Mouse (Mus musculus): Measurements from ENCODE around the gene Gpr55. TPM values are rescaled to one million over a fixed set of nuclear protein-coding genes. Genes with fewer than 3 reads are reported as not detected.

The Gpr55 gene
- polyA plus RNA-seq, 1 experiment from 2014 or later = 0.09 TPM

GRCm38 (mm10) chr1:85985784-85986183, 25.0 kb upstream of the Gpr55 start:
- no peaks in the 10 kb centered on the region for H3K27me3 ChIP-seq (replicated peaks)
- no peak overlapping the region for H3K9ac ChIP-seq
- 0 out of 2 replicates have a peak, but pooled peaks cover 3% of the 10 kb centered on the region for H3K9me3 ChIP-seq (replicated peaks)
- 74% methylated on average over 3 of the region's 3 CpGs for WGBS
- no peak overlapping the region for H3K4me2 ChIP-seq
- ATAC-seq (ENCODE audit: insufficient number of reproducible peaks, low FRiP score) = no peak
- H3K4me1 ChIP-seq (replicated peaks) = peaks cover 15% of the 10 kb centered on the region
- H3K4me3 ChIP-seq = no peak overlapping the region
- H3K36me3 ChIP-seq = no peaks in the 10 kb centered on the region
- H3K27ac ChIP-seq (ENCODE audit: poor library complexity, severe bottlenecking) = no peak overlapping the region

GRCm38 (mm10) chr1:85981738-85982357, 21.0 kb upstream of the Gpr55 start:
- no peak overlapping the region for H3K27ac ChIP-seq (ENCODE audit: poor library complexity, severe bottlenecking)
- H3K27me3 ChIP-seq (replicated peaks) = no peaks in the 10 kb centered on the region
- H3K9ac ChIP-seq = no peak overlapping the region
- 0 out of 2 replicates have a peak, but pooled peaks cover 3% of the 10 kb centered on the region for H3K9me3 ChIP-seq (replicated peaks)
- no peaks in the 10 kb centered on the region for H3K36me3 ChIP-seq
- ATAC-seq (ENCODE audit: insufficient number of reproducible peaks, low FRiP score) = no peak
- 30% methylated on average over 7 of the region's 7 CpGs for WGBS
- H3K4me3 ChIP-seq = no peak overlapping the region
- H3K4me2 ChIP-seq = no peak overlapping the region
- peaks cover 15% of the 10 kb centered on the region for H3K4me1 ChIP-seq (replicated peaks)

- no peak for ATAC-seq (ENCODE audit: insufficient number of reproducible peaks, low FRiP score)
- H3K4me3 ChIP-seq = no peak overlapping the region
- 77% methylated on average over 3 of the region's 3 CpGs for WGBS
Observed at GRCm38 (mm10) chr1:85977709-85978108, 16.9 kb upstream of the Gpr55 start.

GRCm38 (mm10) chr1:85973468-85973877, 12.7 kb upstream of the Gpr55 start:
- ATAC-seq (ENCODE audit: insufficient number of reproducible peaks, low FRiP score) = no peak
- H3K4me2 ChIP-seq = no peak overlapping the region
- no peak overlapping the region for H3K9ac ChIP-seq
- H3K4me3 ChIP-seq = no peak overlapping the region
- H3K4me1 ChIP-seq (replicated peaks) = no peaks in the 10 kb centered on the region
- H3K9me3 ChIP-seq (replicated peaks) = no peaks in the 10 kb centered on the region
- no peak overlapping the region for H3K27ac ChIP-seq (ENCODE audit: poor library complexity, severe bottlenecking)
- H3K36me3 ChIP-seq = no peaks in the 10 kb centered on the region
- WGBS = 79% methylated on average over 2 of the region's 2 CpGs
- no peaks in the 10 kb centered on the region for H3K27me3 ChIP-seq (replicated peaks)

More at GRCm38 (mm10) chr1:85977709-85978108, 16.9 kb upstream of the Gpr55 start:
- Histone ChIP-seq H3K4me1 (replicated peaks) (peaks cover 10% of the 10 kb centered on the region), H3K9ac (no peak overlapping the region), H3K36me3 (no peaks in the 10 kb centered on the region), H3K27ac (ENCODE audit: poor library complexity, severe bottlenecking) (no peak overlapping the region), H3K4me2 (no peak overlapping the region), H3K9me3 (replicated peaks) (no peaks in the 10 kb centered on the region), H3K27me3 (replicated peaks) (no peaks in the 10 kb centered on the region)

GRCm38 (mm10) chr1:85972341-85972740, 11.5 kb upstream of the Gpr55 start:
- no peaks in the 10 kb centered on the region for H3K4me1 ChIP-seq (replicated peaks)
- no peak overlapping the region for H3K4me2 ChIP-seq
- H3K4me3 ChIP-seq = no peak overlapping the region
- H3K27ac ChIP-seq (ENCODE audit: poor library complexity, severe bottlenecking) = no peak overlapping the region
- no peaks in the 10 kb centered on the region for H3K27me3 ChIP-seq (replicated peaks)
- H3K9ac ChIP-seq = no peak overlapping the region
- no peak for ATAC-seq (ENCODE audit: insufficient number of reproducible peaks, low FRiP score)
- H3K36me3 ChIP-seq = no peaks in the 10 kb centered on the region
- no peaks in the 10 kb centered on the region for H3K9me3 ChIP-seq (replicated peaks)
- 65% methylated on average over 3 of the region's 3 CpGs for WGBS

- no peaks in the 10 kb centered on the region for H3K27me3 ChIP-seq (replicated peaks)
- ATAC-seq (ENCODE audit: insufficient number of reproducible peaks, low FRiP score) = no peak
- H3K9ac ChIP-seq = no peak overlapping the region
- 87% methylated on average over 3 of the region's 3 CpGs for WGBS
- H3K36me3 ChIP-seq = no peaks in the 10 kb centered on the region
- H3K4me1 ChIP-seq (replicated peaks) = no peaks in the 10 kb centered on the region
- H3K4me2 ChIP-seq = no peak overlapping the region
- no peak overlapping the region for H3K4me3 ChIP-seq
- no peaks in the 10 kb centered on the region for H3K9me3 ChIP-seq (replicated peaks)
- no peak overlapping the region for H3K27ac ChIP-seq (ENCODE audit: poor library complexity, severe bottlenecking)
Observed at GRCm38 (mm10) chr1:85971070-85971469, 10.3 kb upstream of the Gpr55 start.

- WGBS = 56% methylated on average over 1 of the region's 1 CpGs
- no peak for ATAC-seq (ENCODE audit: insufficient number of reproducible peaks, low FRiP score)
- no peaks in the 10 kb centered on the region for H3K4me1 ChIP-seq (replicated peaks)
Observed at GRCm38 (mm10) chr1:85969519-85969918, 8.7 kb upstream of the Gpr55 start.

GRCm38 (mm10) chr1:85969081-85969480, 8.3 kb upstream of the Gpr55 start:
- Histone ChIP-seq H3K4me1 (replicated peaks) (no peaks in the 10 kb centered on the region), H3K9ac (no peak overlapping the region), H3K27me3 (replicated peaks) (no peaks in the 10 kb centered on the region), H3K4me2 (no peak overlapping the region), H3K4me3 (no peak overlapping the region), H3K36me3 (no peaks in the 10 kb centered on the region), H3K27ac (ENCODE audit: poor library complexity, severe bottlenecking) (no peak overlapping the region), H3K9me3 (replicated peaks) (no peaks in the 10 kb centered on the region)
- ATAC-seq (ENCODE audit: insufficient number of reproducible peaks, low FRiP score) = no peak
- WGBS = 75% methylated on average over 1 of the region's 1 CpGs

More at GRCm38 (mm10) chr1:85969519-85969918, 8.7 kb upstream of the Gpr55 start:
- Histone ChIP-seq H3K4me2 (no peak overlapping the region), H3K9ac (no peak overlapping the region), H3K9me3 (replicated peaks) (no peaks in the 10 kb centered on the region), H3K36me3 (no peaks in the 10 kb centered on the region), H3K27me3 (replicated peaks) (no peaks in the 10 kb centered on the region), H3K4me3 (no peak overlapping the region), H3K27ac (ENCODE audit: poor library complexity, severe bottlenecking) (no peak overlapping the region)

- Histone ChIP-seq H3K36me3 (no peaks in the 10 kb centered on the region), H3K27ac (ENCODE audit: poor library complexity, severe bottlenecking) (no peak overlapping the region), H3K4me2 (no peak overlapping the region), H3K27me3 (replicated peaks) (no peaks in the 10 kb centered on the region), H3K9me3 (replicated peaks) (no peaks in the 10 kb centered on the region), H3K4me1 (replicated peaks) (peaks cover 3% of the 10 kb centered on the region), H3K4me3 (no peak overlapping the region), H3K9ac (no peak overlapping the region)
- WGBS = 57% methylated on average over 3 of the region's 3 CpGs
- ATAC-seq (ENCODE audit: insufficient number of reproducible peaks, low FRiP score) = no peak
Observed at GRCm38 (mm10) chr1:85965856-85966255, 5.0 kb upstream of the Gpr55 start.

GRCm38 (mm10) chr1:85962081-85962480, 1.3 kb upstream of the Gpr55 start:
- Histone ChIP-seq H3K4me3 (no peak overlapping the region), H3K27ac (ENCODE audit: poor library complexity, severe bottlenecking) (no peak overlapping the region), H3K27me3 (replicated peaks) (no peaks in the 10 kb centered on the region), H3K9me3 (replicated peaks) (no peaks in the 10 kb centered on the region), H3K4me1 (replicated peaks) (peaks cover 41% of the 10 kb centered on the region), H3K9ac (no peak overlapping the region), H3K4me2 (no peak overlapping the region), H3K36me3 (no peaks in the 10 kb centered on the region)
- WGBS = 63% methylated on average over 3 of the region's 3 CpGs
- ATAC-seq (ENCODE audit: insufficient number of reproducible peaks, low FRiP score) = no peak

GRCm38 (mm10) chr1:85959889-85960276, 924 bp downstream of the Gpr55 start:
- H3K4me3 ChIP-seq = no peak overlapping the region
- 66% methylated on average over 2 of the region's 2 CpGs for WGBS
- ATAC-seq (ENCODE audit: insufficient number of reproducible peaks, low FRiP score) = no peak

More at GRCm38 (mm10) chr1:85959889-85960276, 924 bp downstream of the Gpr55 start:
- Histone ChIP-seq H3K27ac (ENCODE audit: poor library complexity, severe bottlenecking) (no peak overlapping the region), H3K36me3 (no peaks in the 10 kb centered on the region), H3K9ac (no peak overlapping the region), H3K4me2 (no peak overlapping the region), H3K4me1 (replicated peaks) (peaks cover 58% of the 10 kb centered on the region), H3K9me3 (replicated peaks) (no peaks in the 10 kb centered on the region), H3K27me3 (replicated peaks) (no peaks in the 10 kb centered on the region)
